Mouse (Mus musculus): ENCODE measurements at regions not wholly inside any gene's neighbourhood (a gene's known extent, or its start where the extent isn't known, plus 50 kb on each side); places are given as distances from the start of the nearest gene placed in this dataset.

DNA sequence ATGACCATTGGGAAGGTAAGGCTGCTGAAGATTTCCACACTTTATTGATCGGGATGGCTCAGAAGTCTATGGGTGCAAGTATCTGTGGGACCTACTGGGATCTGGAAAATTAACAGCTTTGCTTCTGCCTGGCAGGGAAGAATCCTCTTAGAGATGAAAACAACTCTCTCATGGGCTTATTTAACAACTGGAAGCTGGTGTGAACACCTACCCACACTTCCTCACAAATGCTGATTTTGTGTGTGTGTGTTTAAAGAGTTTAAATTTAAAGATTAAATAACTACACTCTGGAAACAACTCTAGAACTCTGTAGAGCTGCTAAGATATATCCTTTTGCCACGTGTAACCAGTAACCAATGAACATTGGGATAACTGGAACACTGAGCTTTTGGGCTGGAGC lies 172.5 kb upstream of the Clnk start:
- DNase-seq (ENCODE audit: low read depth), result no peak

DNA sequence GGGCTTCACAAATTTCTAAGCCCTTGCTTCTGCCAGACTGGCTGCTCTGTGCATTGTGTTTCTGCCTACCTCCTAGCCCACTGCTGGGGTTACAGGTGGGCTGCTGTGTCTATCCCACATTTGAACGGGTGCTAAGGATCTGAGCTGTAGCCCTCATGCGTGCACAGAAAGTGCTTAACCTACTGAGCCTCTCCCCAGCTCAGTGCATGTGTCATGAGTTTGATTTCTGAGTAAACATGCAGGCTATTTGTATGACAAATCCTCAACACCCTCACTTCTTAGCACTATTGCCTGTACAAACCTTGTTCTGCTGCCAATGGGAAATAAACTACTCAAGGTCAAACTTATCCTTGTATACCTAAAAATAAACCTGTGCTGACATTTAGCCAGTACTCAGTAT lies 163.9 kb upstream of the Clnk start:
- DNase-seq (ENCODE audit: low read depth), result no peak

DNA sequence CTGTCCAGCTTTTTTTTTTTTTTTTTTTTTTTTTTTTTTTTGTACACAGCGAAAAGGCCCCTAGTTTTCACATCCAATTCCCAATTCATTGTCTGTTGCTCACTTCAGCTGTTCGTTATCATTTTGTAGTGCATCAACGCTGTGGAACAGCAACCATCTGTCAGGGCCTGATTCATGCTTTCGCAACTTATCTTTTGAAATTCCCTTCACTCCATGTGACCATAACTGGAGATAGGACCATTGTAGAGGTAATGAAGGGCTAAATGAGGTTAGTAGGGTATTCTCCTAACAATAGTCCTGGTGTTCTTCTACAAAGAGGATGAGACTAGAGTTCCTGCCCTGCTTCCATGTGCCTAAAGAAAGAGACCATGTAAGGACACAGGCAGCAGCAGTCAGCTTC lies 146.6 kb upstream of the Clnk start:
- DNase-seq (ENCODE audit: low read depth), result no peak

DNA sequence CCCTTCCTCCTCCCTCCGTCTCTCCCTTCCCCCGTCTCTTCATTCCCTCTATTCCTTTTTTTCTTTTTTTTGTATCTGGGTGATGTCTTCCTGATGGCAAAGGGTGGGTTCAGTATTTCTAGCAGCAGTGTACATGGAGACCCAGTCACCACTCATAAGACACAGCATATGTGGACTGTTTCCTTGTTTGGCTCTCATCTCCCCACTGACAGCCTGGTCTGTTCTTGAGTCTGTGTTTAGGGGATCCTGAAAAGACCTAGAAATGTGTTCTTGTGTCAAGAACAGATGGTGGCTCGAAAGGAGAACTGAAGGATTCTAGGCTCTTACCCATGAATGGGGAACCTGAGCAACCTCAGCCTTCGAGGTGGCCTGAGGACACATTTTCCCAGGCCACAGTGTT lies 124.0 kb upstream of the Clnk start:
- no peak for DNase-seq (ENCODE audit: low read depth)

DNA sequence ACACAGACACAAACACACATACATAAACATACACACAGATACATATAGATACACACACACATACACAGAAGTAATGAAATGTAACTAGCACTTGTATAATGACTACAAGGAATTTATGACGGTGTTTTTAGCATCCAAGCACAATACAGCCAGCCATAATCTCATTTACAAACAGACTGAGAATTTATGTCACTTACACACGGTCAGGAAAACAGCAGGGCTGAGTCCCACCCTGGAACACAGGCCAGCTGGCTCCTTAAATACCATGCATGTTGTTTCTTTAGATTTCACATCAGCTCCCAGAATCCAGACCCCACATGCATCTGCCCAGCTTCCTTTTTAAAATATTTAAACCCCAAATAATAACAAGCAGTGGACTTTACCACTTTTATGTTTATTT lies 123.1 kb upstream of the Clnk start:
- DNase-seq (ENCODE audit: low read depth), result no peak

DNA sequence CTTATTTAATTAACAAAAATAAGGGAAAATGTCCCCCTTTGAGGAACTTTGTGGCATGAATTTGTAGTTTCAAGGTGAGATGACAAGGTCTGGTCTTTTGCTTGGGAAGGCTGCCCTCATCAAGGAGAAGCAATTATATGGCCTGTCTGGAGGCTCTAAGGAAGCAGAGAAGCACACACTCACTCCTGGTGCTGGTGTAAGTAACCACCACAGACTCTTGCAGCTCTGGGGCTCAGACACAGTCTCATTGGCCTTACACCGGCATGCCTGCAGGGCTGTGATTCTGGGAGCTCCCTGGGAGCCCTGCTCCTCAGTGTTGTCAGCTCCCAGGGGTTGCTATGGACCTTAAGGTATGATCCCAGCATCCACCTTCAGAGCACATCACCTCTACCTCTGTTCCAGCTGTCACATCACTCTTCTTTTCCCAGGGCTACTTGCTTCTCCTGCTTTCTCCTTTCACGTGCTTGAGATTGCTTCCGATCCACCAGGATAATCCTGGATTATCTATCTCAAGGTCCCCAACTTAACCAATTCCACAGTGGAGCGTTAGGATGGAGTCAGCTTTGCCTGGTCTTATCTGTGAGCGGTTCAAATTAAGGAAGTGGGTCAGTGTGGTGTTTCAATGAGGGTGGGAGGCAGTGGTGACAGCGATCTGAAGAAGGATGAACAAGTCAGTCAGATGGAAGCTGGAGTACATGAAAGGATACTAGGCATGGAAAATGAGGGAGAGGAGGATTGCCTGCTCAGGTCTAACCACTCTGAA lies 96.0 kb upstream of the Clnk start:
- no peak for DNase-seq (ENCODE audit: low read depth)

DNA sequence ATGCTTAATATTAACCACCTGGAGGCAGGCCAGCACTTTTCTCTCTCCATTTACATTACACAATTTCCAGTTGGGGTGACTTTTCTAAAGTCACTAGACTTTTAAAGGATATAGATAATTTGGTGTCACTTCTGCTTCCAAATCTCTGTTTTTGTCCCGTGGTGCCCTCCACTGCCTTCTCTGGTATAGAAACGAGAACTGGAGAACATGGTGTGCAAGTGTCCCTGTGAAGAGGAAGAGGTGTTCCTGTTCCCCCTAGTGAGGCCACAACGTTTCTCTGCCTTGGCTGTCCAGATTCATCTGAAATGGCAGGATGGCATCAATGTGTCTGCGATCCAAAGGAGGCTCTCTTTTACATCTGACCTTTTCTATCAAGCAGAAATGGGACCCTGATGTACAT lies 93.9 kb upstream of the Clnk start:
- no peak for DNase-seq (ENCODE audit: low read depth)

DNA sequence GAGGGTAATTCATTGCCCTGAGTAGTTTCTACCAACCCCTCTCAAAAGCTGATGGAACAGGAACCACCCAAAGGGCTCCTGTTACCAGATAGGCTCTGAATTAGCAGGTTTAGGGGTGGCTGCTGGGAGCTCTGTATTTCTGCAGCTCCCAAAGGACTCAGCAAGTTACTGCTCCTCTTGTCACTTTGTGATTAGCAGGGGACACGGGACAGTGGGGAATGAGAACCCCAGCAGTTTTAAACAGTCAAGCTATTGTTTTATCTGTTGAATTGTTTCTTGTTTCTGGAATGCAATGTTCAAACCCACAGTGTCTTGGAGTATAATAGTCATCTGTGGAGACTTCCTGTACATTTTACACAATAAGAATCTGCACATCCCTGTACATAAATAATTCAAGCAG lies 90.4 kb upstream of the Clnk start:
- DNase-seq (ENCODE audit: low read depth), result no peak

DNA sequence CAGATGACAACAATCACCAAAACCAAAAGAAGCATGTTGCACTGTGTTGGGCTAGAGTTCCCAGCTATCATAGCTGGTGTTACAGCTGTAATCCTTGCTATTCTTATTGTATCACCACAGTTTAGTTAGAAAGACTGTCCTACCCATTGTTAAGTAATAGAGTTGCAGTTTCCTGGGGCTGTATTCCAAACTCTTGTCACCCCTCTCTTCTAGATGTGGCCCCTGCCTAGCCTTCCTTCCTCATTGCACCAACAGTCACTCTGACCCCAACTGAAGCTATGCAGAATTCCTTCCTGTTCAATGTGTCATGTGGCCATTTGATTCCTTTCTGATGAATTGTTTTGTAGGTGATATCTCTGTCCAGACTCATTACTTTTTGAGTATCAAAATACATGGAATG lies 87.8 kb upstream of the Clnk start:
- DNase-seq (ENCODE audit: low read depth), result no peak

DNA sequence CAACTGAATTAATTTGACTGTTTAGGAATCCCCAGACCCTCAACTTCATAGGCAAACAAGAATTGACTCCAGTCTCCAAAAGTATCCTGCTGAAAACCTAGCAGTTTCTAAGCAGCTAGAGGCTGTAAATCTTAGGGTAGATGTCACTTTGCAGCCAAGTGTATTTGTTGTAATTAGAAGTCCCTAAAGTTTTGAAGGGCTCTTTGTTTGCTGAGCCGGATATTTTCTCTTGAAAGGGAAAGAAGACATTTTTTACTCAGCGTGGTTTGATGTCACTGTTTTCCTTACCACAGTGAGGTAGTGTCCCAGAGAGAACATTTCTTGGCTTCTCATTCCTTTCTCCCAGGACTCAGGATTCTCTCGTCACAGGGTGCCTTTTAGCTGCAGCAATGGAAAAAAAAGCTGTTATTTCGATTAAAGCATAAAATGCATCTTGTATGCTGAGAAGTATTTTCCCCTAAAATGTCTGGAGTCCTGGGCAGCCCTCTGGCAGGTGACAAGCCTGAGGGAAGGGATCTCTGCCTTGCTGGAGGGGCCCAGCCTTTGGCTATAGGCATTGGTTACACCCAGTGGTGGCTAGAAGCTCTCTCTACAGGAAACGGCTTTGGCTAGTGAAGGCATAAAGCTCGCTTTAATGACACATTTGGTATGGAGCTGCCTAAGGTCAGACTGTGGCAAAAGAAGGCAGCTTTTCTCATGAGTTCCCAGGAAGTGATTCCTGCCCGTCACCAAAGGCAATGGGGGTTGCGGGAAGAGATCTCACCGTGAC lies 74.1 kb upstream of the Clnk start:
- no peak for DNase-seq (ENCODE audit: low read depth)

DNA sequence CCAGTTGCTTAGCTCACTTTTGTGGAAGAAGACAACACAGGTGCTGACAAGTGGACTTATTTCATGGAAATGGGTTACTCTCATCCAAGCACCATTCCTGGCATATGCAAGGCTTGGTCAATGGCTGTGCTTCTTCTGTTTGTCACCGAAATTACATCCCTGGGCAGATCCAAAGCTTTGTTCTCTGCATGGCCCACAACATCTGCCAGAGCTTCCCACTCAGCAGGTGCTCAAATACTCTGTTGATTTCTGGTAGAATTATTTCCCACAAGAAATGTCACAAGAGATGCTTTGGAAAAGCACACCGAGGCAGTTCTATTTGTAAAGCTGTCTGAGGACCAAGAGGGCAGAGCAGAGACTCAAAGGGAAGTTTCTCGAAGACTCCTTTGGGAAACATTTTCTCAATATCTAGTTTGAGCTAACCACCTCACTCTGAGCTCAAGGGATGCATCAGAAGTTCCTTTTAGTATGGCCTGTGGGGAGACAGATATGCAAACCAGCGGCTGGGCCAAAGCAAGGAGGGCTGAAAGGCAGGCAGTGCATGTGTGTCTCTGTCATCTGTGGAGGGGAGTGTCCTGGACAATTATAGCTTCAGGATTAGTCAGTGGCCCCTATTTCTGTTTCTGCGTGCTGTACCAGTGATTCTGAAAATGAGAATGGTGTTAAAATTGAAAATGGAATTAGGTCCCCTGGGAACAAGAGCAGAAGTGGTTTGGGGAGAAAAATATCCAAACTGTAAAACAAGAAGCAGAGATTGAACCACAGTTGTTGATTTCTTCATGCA lies 69.5 kb upstream of the Clnk start:
- no peak for DNase-seq (ENCODE audit: low read depth)

DNA sequence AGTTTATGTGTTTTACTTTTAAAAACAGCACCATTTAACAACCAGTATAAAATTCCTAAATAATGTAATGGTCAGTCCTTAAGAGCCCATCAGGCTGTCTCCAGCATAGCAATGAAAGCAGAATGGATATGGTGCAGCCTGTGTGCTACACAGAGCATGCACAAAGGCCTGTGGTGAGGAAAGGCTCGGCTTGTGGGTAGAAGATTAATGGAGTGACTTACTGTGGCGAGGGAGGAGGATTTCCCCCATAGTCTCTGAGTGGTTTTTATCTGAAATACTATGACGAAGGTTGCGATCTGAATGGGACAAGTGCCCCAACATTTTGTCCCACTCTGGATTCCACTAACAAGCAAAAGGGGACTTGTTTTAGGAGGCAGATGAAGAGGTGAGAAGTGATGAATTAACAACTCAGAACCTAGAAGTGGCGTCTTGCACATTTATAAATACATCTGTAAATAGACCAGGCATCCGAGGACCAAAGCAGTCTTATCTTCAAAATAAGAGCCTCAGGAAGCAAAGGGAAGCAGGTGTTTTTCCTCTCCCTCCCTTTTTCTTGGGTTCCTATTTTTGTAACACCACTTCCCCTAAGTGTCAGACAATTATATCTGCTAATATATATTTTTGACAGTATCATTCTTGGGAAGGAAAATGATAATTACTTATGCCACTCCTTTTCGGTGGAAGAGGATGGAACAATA lies 55.9 kb upstream of the Clnk start:
- DNase-seq (ENCODE audit: low read depth), result no peak

DNA sequence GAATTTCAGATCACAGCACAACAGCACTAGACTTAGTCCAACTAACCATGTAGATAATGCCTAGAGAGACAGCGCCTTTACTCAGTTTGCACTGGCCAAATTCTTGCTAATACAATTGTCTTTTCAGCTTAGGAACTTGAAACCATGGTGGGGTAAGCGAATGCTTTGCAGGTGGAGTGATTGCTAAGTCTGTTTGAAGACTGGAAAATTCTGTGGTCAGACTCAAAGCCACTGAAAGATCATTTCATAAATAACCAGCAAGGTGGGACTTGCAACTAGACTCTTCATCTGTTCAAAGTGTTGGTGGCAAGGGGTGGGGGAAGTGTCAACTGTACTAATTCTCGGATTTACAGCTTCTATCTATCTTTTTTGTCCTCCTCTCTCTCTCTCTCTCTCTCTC lies 50.4 kb upstream of the Clnk start:
- no peak for DNase-seq (ENCODE audit: low read depth)
